Mouse (Mus musculus): ENCODE results near the gene Nos3. TPM values are rescaled to one million over a fixed set of nuclear protein-coding genes. Genes with fewer than 3 reads are reported as not detected.

Gene Nos3
- total RNA-seq, 1 experiment from 2014 or later: not detected

DNA sequence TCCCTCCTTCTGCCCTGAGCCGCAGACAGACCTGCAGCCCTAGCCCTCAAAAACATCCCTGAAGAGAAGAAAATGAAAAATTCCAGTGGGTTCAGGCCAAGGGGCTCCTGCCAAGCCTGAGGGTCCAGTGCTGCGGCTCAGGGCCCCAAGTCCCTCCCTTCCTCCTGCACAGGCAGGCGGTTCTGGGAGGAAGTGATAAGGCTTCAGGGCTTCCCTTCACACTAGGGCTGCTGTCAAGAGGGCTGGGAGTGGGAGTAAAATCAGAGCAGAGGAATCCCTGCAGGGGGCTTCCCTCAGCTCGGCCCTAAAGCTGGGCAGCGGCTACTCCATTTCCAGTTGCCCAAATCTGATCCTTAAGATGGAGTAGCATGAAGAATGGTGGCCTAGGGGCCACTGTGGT lies 918 bp downstream of the Nos3 start:
- no peak for ATAC-seq (ENCODE audit: extremely low read depth, insufficient number of reproducible peaks, low FRiP score, poor library complexity, severe bottlenecking)

DNA sequence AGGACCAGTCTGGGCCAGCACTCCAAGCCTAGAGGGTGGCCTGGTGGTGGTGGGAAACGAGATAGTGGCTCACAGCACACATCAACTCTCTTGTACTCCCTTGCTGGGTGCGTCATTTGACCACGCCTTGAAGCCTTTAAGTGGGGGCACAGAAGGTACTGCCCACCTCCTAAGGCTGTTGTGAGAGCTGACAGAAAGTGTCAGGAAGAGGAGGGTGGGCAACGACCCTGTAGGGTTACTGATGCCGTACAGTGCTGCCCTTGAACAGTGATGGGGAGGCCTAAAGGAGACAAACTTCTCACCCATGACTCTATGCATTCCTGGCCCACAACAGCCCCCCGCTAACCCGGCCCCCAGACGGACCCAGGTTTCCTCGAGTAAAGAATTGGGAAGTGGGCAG lies 1.8 kb downstream of the Nos3 start:
- no peak for ATAC-seq (ENCODE audit: extremely low read depth, insufficient number of reproducible peaks, low FRiP score, poor library complexity, severe bottlenecking)

DNA sequence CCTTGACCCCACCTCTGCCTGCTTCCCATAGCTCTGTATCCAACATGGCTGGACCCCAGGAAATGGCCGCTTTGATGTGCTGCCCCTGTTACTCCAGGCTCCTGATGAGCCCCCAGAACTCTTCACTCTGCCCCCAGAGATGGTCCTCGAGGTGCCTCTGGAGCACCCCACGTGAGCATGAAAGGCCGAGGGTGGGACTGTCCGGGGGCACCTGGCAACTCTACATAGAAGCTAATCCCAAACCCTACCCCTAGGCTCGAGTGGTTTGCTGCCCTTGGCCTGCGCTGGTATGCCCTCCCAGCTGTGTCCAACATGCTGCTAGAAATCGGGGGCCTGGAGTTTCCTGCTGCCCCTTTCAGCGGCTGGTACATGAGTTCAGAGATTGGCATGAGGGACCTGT lies 5.2 kb downstream of the Nos3 start:
- ATAC-seq (ENCODE audit: extremely low read depth, insufficient number of reproducible peaks, low FRiP score, poor library complexity, severe bottlenecking): no peak

DNA sequence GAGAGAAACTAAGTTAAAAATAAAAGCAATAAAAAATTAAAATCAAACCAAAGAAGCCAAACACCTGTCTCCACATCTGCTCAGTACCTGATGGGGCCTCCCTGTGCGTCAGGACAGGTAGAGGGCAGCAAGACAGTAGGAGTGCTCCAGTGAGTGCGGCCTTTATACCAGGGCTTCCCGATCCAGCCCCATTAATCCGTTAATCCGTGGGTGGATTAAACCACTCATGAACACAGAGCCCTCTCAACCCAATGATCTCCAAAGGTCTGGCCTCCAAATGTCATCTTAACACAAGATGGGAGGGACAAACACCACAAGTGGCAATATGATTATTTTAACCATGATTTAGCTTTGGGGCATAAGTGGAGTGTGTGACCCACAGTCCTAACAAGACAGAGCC lies 9.2 kb downstream of the Nos3 start:
- ATAC-seq (ENCODE audit: extremely low read depth, insufficient number of reproducible peaks, low FRiP score, poor library complexity, severe bottlenecking): no peak

DNA sequence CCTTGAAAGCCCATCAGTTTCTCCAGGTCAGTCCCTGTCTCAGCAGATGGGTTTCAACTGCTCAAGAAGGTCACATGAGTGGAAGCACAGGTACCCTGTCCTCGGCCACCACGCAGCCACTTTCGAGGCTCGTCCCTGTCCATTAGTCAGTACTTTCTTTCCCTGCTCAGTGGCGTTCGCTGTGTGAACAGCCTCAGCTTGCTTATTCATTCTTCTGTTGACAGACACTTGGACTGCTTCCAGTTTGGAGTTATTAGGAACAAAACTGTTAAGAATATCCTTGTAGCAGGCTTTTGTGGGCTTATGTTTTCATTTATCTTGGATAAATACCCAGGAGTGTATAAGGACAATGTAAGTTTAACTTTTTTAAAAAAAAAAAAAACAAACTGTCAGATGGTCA lies 9.6 kb downstream of the Nos3 start:
- no peak for ATAC-seq (ENCODE audit: extremely low read depth, insufficient number of reproducible peaks, low FRiP score, poor library complexity, severe bottlenecking)

DNA sequence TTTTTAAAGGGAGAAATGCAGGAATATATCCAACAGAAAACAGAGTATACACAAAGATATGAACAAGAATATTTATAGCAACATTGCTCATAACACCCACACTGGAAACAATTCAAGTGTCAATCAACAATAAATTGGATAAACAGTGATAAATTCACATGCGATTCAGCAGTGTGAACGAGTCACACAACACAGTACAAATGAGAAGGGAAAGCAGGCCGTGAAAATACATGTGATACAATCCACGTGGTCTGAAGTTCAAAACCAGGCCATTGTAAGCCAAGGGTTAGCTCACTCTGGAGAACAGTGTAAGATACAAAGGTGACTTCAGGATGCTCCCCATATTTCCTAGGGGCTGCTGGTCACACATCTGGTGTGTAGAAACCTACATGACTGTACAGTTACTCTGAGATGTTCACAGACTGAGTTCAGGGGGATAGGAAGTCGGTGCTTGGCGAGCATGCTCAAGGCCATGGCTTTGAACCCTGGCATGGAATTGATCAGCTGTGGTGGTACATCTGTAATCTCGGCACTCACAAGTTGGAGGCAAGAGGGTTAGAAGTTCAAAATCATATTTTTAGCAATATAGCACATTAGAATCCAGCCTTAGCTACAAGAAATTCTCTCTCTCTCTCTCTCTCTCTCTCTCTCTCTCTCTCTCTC lies 10.2 kb downstream of the Nos3 start:
- ATAC-seq (ENCODE audit: extremely low read depth, insufficient number of reproducible peaks, low FRiP score, poor library complexity, severe bottlenecking): no peak

DNA sequence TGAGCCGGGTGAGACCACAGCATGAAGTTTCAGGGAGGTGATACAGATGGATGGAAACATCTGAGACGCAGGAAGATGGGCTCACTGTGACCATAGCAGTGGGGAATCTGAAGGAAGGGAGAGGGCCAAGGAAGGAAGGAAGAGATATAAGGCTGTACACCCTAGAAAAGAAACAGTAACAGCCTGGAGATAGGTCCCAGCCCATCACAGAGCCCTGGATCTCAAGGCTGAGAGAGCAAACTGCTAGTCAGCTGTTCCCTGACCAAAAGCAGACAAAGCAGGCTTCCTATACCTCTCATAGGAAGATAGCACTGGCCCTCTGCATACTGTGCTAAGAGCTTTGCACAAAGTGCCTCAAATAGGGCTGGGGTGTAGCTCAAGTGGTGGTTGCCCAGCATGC lies 14.1 kb downstream of the Nos3 start:
- ATAC-seq (ENCODE audit: extremely low read depth, insufficient number of reproducible peaks, low FRiP score, poor library complexity, severe bottlenecking): no peak

DNA sequence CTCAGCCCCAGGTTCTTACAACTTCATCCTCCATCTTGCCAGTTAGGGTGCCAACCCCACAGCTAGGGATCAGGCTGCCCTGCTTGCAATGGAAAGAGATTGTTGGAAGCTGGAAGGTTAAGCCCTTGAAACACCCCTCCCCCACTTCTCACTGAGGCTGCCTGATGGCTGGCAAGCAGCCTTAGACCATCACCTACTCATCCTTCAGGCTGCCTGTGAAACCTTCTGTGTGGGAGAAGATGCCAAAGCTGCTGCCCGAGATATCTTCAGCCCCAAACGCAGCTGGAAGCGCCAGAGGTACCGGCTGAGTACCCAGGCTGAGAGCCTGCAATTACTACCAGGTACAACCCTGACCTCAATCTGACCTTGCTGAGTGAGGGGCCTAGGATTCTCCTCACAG lies 14.9 kb downstream of the Nos3 start:
- ATAC-seq (ENCODE audit: extremely low read depth, insufficient number of reproducible peaks, low FRiP score, poor library complexity, severe bottlenecking): no peak

DNA sequence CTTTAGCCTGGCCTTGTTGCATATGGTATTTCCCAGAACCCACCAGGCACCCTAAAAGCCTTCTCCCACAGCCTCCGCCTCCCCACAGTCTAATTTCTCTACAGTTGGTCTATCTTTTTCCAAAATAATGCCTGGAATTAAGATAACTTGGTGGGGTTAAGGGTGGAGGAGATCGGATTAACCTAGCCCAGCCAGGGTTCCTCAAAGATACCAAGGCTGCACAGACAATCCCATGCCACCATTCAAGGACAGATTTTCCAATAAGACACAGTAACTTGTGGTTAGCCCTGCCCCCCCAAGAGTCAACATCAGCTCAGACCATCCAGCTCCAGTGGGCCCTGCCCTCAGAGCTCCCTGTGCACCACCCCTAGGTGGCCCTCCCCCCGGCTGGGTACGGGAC lies 15.9 kb downstream of the Nos3 start:
- ATAC-seq (ENCODE audit: extremely low read depth, insufficient number of reproducible peaks, low FRiP score, poor library complexity, severe bottlenecking): no peak

DNA sequence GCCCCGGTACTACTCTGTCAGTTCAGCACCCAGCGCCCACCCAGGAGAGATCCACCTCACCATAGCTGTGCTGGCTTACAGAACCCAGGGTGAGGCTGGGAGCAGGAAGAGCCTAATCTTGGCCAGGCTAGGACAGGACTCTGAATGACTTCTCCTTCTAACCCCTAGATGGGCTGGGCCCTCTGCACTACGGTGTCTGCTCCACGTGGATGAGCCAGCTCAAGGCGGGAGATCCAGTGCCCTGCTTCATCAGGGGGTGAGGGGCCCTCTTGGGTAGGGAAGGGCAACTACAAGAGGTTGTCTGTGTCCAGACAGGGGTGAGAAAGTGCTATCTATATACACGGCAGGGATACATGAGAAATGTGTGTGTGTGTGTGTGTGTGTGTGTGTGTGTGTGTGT lies 16.9 kb downstream of the Nos3 start:
- ATAC-seq (ENCODE audit: extremely low read depth, insufficient number of reproducible peaks, low FRiP score, poor library complexity, severe bottlenecking): no peak

DNA sequence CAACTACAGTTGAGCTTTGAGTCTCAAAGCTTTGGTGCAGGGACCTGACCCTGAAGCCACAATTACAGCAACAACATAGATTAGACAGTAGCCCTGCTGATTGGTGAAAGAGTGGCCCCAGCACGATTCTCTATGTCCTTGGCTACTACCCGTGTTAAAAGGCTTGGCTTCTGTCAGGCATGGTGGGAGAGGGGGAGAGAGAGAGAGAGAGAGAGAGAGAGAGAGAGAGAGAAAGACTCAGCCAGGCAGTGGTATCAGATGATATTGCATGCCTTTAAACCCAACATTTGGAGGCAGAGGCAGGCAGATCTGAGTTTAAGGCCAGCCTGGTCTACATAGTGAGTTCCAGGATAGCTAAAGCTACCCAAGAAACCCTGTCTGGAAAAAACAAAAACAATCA lies 17.4 kb downstream of the Nos3 start:
- no peak for ATAC-seq (ENCODE audit: extremely low read depth, insufficient number of reproducible peaks, low FRiP score, poor library complexity, severe bottlenecking)

DNA sequence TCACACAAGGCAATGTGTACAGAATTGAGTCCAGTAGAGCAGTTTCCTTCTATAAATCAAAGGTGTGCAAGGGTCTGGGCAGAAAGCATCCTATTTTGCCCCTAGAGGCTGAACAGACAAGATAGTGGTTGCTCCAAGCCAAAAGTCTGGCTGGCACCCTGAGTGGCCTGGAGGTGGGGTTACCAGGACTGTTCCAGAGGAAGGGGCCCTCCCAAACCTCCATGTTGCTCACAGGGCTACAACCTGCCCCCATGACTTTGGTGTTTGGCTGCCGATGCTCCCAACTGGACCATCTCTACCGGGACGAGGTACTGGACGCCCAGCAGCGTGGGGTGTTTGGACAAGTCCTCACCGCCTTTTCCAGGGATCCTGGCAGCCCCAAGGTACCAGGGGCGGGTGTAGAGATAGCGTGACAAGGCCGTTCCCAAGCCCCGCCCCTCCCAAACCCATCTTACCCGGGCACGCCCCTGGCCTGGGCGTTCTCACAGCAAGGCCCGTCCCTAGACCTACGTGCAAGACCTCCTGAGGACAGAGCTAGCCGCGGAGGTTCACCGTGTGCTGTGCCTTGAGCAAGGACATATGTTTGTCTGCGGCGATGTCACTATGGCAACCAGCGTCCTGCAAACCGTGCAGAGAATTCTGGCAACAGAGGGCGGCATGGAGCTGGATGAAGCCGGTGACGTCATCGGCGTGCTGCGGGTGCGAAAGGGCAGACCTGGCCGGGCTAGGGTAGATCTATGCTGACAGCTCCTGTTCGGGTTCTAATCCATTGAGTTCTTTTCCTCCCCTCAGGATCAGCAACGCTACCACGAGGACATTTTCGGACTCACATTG lies 18.6 kb downstream of the Nos3 start:
- ATAC-seq (ENCODE audit: extremely low read depth, insufficient number of reproducible peaks, low FRiP score, poor library complexity, severe bottlenecking): peak; percentile 84

DNA sequence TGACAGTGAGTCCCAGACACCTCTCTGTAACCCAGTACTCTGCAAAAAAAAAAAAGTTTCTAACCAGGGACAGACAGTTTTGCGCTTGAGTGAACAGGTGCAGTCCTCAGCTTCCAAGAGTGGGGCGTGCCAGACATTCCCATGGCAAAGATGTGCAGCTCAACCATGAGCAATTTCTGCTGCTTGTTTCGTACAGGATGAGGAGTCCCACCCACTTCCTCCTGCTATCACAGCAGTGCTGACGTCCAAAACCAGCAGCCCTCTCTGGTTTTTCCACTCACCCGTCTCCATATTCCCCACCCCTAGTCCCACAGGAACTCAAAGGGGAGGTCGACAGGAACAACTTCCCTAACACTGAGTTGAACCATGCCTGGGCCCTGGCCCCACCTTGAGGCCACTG lies 19.8 kb downstream of the Nos3 start:
- no peak for ATAC-seq (ENCODE audit: extremely low read depth, insufficient number of reproducible peaks, low FRiP score, poor library complexity, severe bottlenecking)

DNA sequence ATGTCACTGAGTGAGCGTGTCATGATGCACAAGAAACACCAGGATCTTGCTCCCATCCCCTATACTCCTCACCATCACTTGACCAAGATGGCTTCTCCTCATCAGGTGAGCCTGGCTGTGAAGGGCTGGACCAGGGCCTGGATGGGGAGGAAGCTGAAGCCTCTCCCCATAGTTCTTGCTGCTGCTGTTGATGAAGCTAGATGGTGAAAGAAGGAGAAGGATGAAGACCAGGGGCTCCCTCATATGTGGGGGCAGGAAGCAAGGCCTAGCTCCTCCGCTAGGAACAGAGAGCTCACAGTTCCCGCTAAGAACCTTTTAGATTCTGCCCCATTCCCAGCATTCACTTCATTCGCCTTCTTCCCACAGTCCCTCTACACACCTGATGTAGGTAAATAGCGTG lies 20.8 kb downstream of the Nos3 start:
- ATAC-seq (ENCODE audit: extremely low read depth, insufficient number of reproducible peaks, low FRiP score, poor library complexity, severe bottlenecking): no peak

DNA sequence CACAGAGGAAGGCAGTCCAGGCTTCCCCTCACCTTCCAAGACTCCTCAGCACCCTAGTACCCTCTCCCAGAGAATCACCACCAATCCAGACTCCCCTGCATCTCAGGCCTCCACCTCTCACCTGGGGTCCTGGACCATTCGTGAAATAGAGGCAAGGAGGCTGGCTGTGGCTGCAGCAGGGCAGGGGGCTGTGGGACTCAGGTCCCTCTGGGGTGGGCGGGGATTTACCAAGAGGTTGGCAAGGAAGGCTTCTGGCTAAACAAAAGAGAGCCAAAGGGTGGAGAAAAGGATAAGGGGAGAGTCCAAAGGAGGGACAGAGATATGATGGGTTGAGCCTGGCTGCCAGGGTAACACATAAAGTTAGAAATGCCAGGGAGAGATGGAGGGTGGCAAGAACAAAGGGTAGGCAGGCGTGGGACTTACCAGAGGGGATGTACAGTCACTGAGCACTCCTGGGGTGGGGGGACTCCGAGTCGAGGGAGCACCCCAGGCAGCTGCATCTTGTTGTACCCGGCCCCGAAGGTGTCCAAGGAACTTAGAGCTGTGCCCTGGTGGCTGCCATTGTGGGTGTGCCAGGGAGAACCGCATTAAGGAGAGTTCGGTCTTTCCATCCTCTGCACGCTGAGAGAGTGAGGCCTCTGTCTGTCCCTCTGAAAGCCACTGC lies 21.4 kb downstream of the Nos3 start:
- ATAC-seq (ENCODE audit: extremely low read depth, insufficient number of reproducible peaks, low FRiP score, poor library complexity, severe bottlenecking): no peak

DNA sequence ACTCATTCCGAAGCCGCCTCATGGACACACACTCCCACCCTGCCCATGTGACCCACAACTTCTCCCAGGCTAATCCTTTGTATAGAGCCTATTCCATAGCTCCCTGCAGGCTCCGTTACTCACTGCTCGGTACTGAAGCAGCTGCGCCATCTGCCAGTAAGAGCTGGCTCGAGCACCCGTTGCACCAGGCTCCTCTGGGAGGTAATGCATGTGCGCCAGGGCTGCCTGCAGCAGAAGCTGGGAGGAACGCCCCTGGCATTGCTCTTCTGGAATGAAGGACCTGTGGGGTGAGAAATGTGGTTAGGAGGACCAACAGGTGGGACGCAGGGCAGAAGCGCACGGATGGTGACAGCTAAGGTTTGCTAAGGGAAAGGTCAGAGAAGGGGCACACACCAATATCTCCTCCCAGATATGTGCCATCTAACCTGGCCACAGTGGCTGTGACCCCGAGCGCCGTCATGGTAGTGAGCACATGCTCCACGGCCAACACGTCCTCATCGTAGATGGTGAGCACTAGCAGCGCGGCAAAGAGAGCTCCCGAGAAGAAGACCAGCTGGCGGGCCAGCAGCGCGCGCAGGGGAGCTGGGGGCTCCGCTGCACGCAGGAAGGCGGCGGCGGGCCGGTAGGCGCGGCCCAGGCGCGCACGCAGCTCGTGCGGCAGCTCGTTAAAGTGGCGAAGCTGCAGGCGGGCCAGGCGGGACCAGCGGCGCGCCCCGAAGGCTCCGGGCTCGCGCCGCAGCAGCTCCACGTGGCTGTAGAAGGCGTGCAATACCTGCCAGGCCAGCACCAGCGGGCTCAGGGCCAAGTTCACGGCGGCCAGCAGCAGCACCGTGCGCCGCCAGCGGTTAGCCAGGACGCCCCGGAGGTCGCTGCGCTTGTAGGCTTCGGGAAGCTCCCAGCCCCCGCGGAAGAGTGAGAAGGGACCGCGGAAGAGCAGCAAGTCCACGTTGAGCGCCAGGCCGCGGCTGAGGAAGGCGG lies 22.9 kb downstream of the Nos3 start:
- ATAC-seq (ENCODE audit: extremely low read depth, insufficient number of reproducible peaks, low FRiP score, poor library complexity, severe bottlenecking): no peak

DNA sequence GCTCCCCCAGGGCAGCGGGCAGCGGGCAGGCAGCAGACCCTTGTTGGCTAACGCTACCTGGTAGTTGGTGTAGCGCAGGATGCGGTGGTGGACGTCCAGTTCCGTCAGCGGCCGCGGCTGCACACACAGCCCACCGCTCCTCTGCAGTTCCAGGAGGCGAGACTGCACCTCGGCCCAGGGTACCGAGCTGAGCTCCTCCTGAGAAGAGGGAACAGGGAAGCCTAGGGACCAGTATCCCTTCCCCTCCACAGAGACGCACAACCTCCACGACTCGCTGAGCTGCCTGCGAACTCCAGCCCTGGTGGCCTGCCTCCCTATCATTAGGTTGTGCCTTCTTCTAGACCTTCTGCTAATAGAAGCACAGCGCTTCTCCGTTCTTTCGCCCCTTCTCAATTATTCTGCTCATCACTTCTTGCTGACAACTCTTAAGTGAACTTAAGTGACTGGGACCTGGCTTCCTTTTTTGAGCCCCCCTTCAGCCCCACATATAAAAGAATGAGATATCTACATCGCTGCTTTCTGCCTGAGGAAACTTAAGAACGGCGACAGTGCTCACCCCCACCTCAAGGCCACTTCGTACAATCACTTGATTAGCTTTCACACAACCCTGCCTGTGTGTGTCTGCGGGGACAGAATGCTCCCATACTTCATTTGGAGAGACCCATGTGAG lies 23.8 kb downstream of the Nos3 start:
- no peak for ATAC-seq (ENCODE audit: extremely low read depth, insufficient number of reproducible peaks, low FRiP score, poor library complexity, severe bottlenecking)

DNA sequence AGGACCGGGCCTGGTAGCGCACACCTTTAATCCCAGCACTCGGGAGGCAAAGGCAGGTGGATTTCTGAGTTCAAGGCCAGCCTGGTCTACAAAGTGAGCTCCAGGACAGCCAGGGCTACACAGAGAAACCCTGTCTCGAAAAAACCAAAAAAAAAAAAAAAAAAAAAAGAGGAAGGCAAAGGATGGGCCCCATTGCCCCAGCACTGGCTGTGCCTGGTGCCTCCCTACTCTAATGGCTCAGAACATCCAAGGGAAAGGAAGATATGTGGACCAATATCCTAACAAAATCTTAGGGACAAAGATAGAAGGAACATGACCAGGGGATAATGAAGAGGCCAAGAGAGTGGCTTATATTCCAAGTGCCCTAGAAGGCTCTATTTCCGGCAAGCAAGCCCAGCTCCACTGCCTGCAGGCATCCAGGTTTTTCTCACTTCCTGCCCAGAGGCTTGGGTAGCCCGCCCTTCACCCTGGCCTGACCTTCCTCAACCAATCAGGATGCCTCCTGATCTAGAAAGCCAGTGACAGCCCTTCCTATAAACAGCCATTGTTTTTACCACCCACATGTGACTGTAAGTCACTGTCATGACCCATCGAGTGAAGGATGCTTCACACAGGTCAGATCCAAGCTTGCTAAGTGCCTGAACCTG lies 24.5 kb downstream of the Nos3 start:
- ATAC-seq (ENCODE audit: extremely low read depth, insufficient number of reproducible peaks, low FRiP score, poor library complexity, severe bottlenecking): no peak

All from neutrophil, adult 5-6 weeks (primary cell).